7 mouse cellular contexts compared by ENCODE assay signal in genomic region chr2:118533969-118534368, GRCm38 (mm10). TPM values are rescaled to one million over a fixed set of nuclear protein-coding genes. Genes with fewer than 3 reads are reported as not detected.
A peak's percentile ranks its signal among the peaks of the same experiment; 100 is the strongest.
DNase-seq lines count a peak whose midpoint lies in the region; ATAC-seq and TF ChIP-seq lines count a peak whose summit lies in the region.

No protein-coding gene starts in this region.

- 0 out of 2 replicates have a peak overlapping the region, but pooled peaks have one; percentile 39 for H3K27ac ChIP-seq in spleen, adult 2 months (ENCODE audit: insufficient read depth, low read length)
- H3K27ac ChIP-seq in hindbrain, embryonic 12.5 days = peak overlapping the region; percentile 83
- H3K27ac ChIP-seq in liver, embryonic 12.5 days = peak overlapping the region; percentile 23; the same call in 1 of the 2 replicates
- H3K27ac ChIP-seq in stomach, embryonic 15.5 days = peak overlapping the region; percentile 89

- ATAC-seq in hindbrain, embryonic 12.5 days (ENCODE audit: low FRiP score) = no peak
- ATAC-seq in liver, embryonic 12.5 days = no peak
- ATAC-seq in stomach, embryonic 15.5 days (ENCODE audit: insufficient read depth, low FRiP score, low read depth) = no peak
- no peak for ATAC-seq in cerebellum, adult (ENCODE audit: insufficient number of reproducible peaks, low FRiP score, low TSS enrichment)

- no peak overlapping the region for H3K4me2 ChIP-seq in hindbrain, embryonic 12.5 days (replicated peaks)
- no peak overlapping the region for H3K4me2 ChIP-seq in liver, embryonic 12.5 days
- no peak overlapping the region for H3K4me2 ChIP-seq in stomach, embryonic 15.5 days

- H3K4me1 ChIP-seq in spleen, adult 2 months (ENCODE audit: control insufficient read depth, insufficient read depth, insufficient read length) = peaks cover 4% of the 10 kb centered on the region; the same call in 1 of the 2 replicates
- H3K4me1 ChIP-seq in hindbrain, embryonic 12.5 days = peaks cover 53% of the 10 kb centered on the region
- peaks cover 50% of the 10 kb centered on the region for H3K4me1 ChIP-seq in liver, embryonic 12.5 days
- H3K4me1 ChIP-seq in stomach, embryonic 15.5 days = peaks cover 64% of the 10 kb centered on the region

- TF ChIP-seq CTCF in spleen, adult 2 months (IDR thresholded peaks at IDR 0.05; ENCODE audit: extremely low read depth, insufficient read depth, insufficient read length, insufficient replicate concordance) = no peak

- no peaks in the 10 kb centered on the region for H3K9me3 ChIP-seq in hindbrain, embryonic 12.5 days (replicated peaks)
- no peaks in the 10 kb centered on the region for H3K9me3 ChIP-seq in liver, embryonic 12.5 days (replicated peaks)
- H3K9me3 ChIP-seq in stomach, embryonic 15.5 days = no peaks in the 10 kb centered on the region

- no peak overlapping the region for H3K4me3 ChIP-seq in spleen, adult 2 months (ENCODE audit: extremely low read depth, insufficient read depth, insufficient read length)
- no peak overlapping the region for H3K4me3 ChIP-seq in hindbrain, embryonic 12.5 days
- no peak overlapping the region for H3K4me3 ChIP-seq in liver, embryonic 12.5 days
- no peak overlapping the region for H3K4me3 ChIP-seq in stomach, embryonic 15.5 days (replicated peaks)

- 29% methylated on average over 6 of the region's 6 CpGs for WGBS in spleen, adult 2 months
- WGBS in hindbrain, embryonic 12.5 days = 60% methylated on average over 6 of the region's 6 CpGs
- WGBS in liver, embryonic 12.5 days (ENCODE audit: insufficient replicate concordance) = 57% methylated on average over 6 of the region's 6 CpGs
- 42% methylated on average over 6 of the region's 6 CpGs for WGBS in stomach, embryonic 15.5 days

- H3K27me3 ChIP-seq in spleen, adult 2 months (ENCODE audit: control insufficient read depth, insufficient read depth, low read length) = no peaks in the 10 kb centered on the region
- H3K27me3 ChIP-seq in hindbrain, embryonic 12.5 days = no peaks in the 10 kb centered on the region; the same call in 1 of the 2 replicates
- H3K27me3 ChIP-seq in liver, embryonic 12.5 days (replicated peaks) = no peaks in the 10 kb centered on the region
- H3K27me3 ChIP-seq in stomach, embryonic 15.5 days (replicated peaks) = no peaks in the 10 kb centered on the region

- H3K36me3 ChIP-seq in spleen, adult 2 months (ENCODE audit: control insufficient read depth, insufficient read depth, low read length) = peaks cover 7% of the 10 kb centered on the region
- H3K36me3 ChIP-seq in hindbrain, embryonic 12.5 days = peaks cover 5% of the 10 kb centered on the region; the same call in 1 of the 2 replicates
- no peaks in the 10 kb centered on the region; the same call in 1 of the 2 replicates for H3K36me3 ChIP-seq in liver, embryonic 12.5 days
- H3K36me3 ChIP-seq in stomach, embryonic 15.5 days = peaks cover 12% of the 10 kb centered on the region; the same call in 1 of the 2 replicates

- TF ChIP-seq POLR2A in spleen, adult 2 months (IDR thresholded peaks at IDR 0.05; ENCODE audit: low read depth, low read length) = no peak

- H3K9ac ChIP-seq in hindbrain, embryonic 12.5 days = no peak overlapping the region
- H3K9ac ChIP-seq in liver, embryonic 12.5 days = no peak overlapping the region
- H3K9ac ChIP-seq in stomach, embryonic 15.5 days = no peak overlapping the region

- no peak for DNase-seq in spleen, adult 2 months (ENCODE audit: low read depth in 1 of 2, low spot score in 2 of 2)
- no peak for DNase-seq in spleen, postnatal 14 days (ENCODE audit: low spot score in 2 of 2)
- no peak for DNase-seq in urinary bladder, postnatal 25 days (ENCODE audit: low spot score)

RNA-seq across cellular contexts. Expression of gene Bmf, which starts 15.5 kb away (rescaled TPM):
- 24.8 and 32.4 TPM in 2 replicates for polyA plus RNA-seq in spleen, adult 2 months (2012; rRNA removed)
- 5.4 and 6.2 TPM in 2 replicates for polyA plus RNA-seq in hindbrain, embryonic 12.5 days (2016; fragmentation: Nextera tagmentation; extraction: Ambion mirVana)
- polyA plus RNA-seq in liver, embryonic 12.5 days (2016; fragmentation: Nextera tagmentation; extraction: Ambion mirVana) = 0.62 and 0.83 TPM in 2 replicates
- polyA plus RNA-seq in stomach, embryonic 15.5 days (2015; fragmentation: Nextera tagmentation; extraction: Ambion mirVana) = 3.6 and 5.2 TPM in 2 replicates

RNA-seq across cellular contexts. Expression of gene Srp14, which starts 54.5 kb away (rescaled TPM):
- 29.0 and 32.0 TPM in 2 replicates for polyA plus RNA-seq in spleen, adult 2 months (2012; rRNA removed)
- 261 and 288 TPM in 2 replicates for polyA plus RNA-seq in hindbrain, embryonic 12.5 days (2016; fragmentation: Nextera tagmentation; extraction: Ambion mirVana)
- polyA plus RNA-seq in liver, embryonic 12.5 days (2016; fragmentation: Nextera tagmentation; extraction: Ambion mirVana) = 130 TPM in 2 replicates
- 222 and 224 TPM in 2 replicates for polyA plus RNA-seq in stomach, embryonic 15.5 days (2015; fragmentation: Nextera tagmentation; extraction: Ambion mirVana)

Comparison
In these comparisons a context has a peak if more than half of its experiments do, and no peak if none do; other contexts are left out.
1. H3K27ac ChIP-seq: peak in every context shown above with its lines; median percentile 89 in stomach, embryonic 15.5 days; 83 in hindbrain, embryonic 12.5 days; 39 in spleen, adult 2 months; 23 in liver, embryonic 12.5 days.